Mouse (Mus musculus) kidney, embryonic 15.5 days (tissue): ENCODE measurements around the gene Aif1. TPM values are rescaled to one million over a fixed set of nuclear protein-coding genes. Genes with fewer than 3 reads are reported as not detected.

Source experiments
- ATAC-seq: fragments of 200-750 bp; cut with Nextera tagmentation; replicated peaks from 2 replicates; pipeline ENCODE4 v1.8.0; 2017; ENCODE audit warnings: moderate TSS enrichment; ENCODE audit not compliant: low FRiP score
- H3K27ac ChIP-seq: fragments of 300-500 bp; sonication (generic); 2 replicates; pipeline ENCODE4 v1.5.1; 2015; ENCODE audit warnings: mild to moderate bottlenecking, inconsistent platforms
- H3K27me3 ChIP-seq: fragments of 300-500 bp; sonication (generic); 2 replicates; pipeline ENCODE4 v1.6.1; 2015; ENCODE audit warnings: inconsistent platforms
- H3K36me3 ChIP-seq: fragments of 300-500 bp; sonication (generic); 2 replicates; pipeline ENCODE4 v1.6.1; 2015; ENCODE audit warnings: inconsistent platforms
- H3K4me1 ChIP-seq: fragments of 300-500 bp; sonication (generic); 2 replicates; pipeline ENCODE4 v1.6.1; 2015; ENCODE audit warnings: inconsistent platforms
- H3K4me2 ChIP-seq: fragments of 300-500 bp; sonication (generic); 2 replicates; pipeline ENCODE4 v1.6.1; 2015; ENCODE audit warnings: moderate library complexity, mild to moderate bottlenecking, inconsistent platforms
- H3K4me3 ChIP-seq: fragments of 300-500 bp; sonication (generic); replicated peaks from 2 replicates; pipeline ENCODE4 v1.5.1; 2015; ENCODE audit warnings: mild to moderate bottlenecking, inconsistent platforms
- H3K9ac ChIP-seq: fragments of 300-500 bp; sonication (generic); 2 replicates; pipeline ENCODE4 v1.6.1; 2015; ENCODE audit warnings: mild to moderate bottlenecking, inconsistent platforms
- H3K9me3 ChIP-seq: fragments of 300-500 bp; sonication (generic); replicated peaks from 2 replicates; pipeline ENCODE4 v1.6.1; 2016; ENCODE audit warnings: inconsistent platforms
- WGBS: fragments of 180-500 bp; shearing (Covaris S2); methylation state at CpG from one replicate; pipeline ENCODE4 v1.1.7; 2015; ENCODE audit warnings: mixed read lengths; 5-methylcytosine and 5-hydroxymethylcytosine counted together
- polyA plus RNA-seq: library from polyadenylated mRNA; unstranded; fragments of >200 nt; fragmentation: Nextera tagmentation; extraction: Ambion mirVana; gene quantifications from 2 replicates; pipeline ENCODE4 v1.2.1, GENCODE M21; 2015

Aif1 gene
- polyA plus RNA-seq, 1 experiment from 2014 or later, result 9.2 TPM

GRCm38 (mm10) chr17:35163326-35164081 is 12.4 kb downstream of the Aif1 start:
- Histone ChIP-seq H3K36me3 (peaks cover 42% of the 10 kb centered on the region), H3K9ac (peak overlapping the region; percentile 99), H3K4me1 (peaks cover 32% of the 10 kb centered on the region), H3K4me3 (peak overlapping the region; percentile 84), H3K27me3 (no peaks in the 10 kb centered on the region), H3K27ac (peak overlapping the region; percentile 99), H3K4me2 (peak overlapping the region; percentile 89), H3K9me3 (no peaks in the 10 kb centered on the region)
- WGBS, result 8% methylated on average over 8 of the region's 8 CpGs
- no peak for ATAC-seq

DNA sequence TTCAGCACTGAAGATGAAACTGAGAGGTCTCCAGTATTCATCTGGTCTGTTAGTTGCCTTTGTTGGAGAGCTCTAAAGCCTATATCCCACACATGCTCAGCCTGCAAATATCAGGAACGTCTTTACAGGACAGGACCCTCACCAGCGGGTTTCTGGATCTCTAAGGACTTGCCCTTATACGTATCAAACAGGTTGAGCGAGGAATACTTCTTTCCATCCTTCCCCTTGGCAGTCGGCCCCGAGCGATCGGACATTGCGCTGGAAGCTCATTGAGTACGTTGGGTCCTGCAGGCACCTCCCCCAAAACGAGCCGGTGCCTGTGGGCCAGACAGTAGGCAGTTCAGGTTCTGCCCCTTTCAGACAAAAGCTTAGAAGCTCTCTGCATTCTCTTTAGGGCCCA is 13.1 kb downstream of the Aif1 start:
- Histone ChIP-seq H3K4me1 (peaks cover 32% of the 10 kb centered on the region), H3K9me3 (no peaks in the 10 kb centered on the region), H3K27ac (0 out of 2 replicates have a peak overlapping the region, but pooled peaks have one; percentile 2), H3K36me3 (peaks cover 50% of the 10 kb centered on the region), H3K9ac (peak overlapping the region; percentile 99), H3K27me3 (no peaks in the 10 kb centered on the region), H3K4me3 (peak overlapping the region; percentile 84), H3K4me2 (peak overlapping the region; percentile 89)
- no peak for ATAC-seq
- 28% methylated on average over 12 of the region's 12 CpGs for WGBS

DNA sequence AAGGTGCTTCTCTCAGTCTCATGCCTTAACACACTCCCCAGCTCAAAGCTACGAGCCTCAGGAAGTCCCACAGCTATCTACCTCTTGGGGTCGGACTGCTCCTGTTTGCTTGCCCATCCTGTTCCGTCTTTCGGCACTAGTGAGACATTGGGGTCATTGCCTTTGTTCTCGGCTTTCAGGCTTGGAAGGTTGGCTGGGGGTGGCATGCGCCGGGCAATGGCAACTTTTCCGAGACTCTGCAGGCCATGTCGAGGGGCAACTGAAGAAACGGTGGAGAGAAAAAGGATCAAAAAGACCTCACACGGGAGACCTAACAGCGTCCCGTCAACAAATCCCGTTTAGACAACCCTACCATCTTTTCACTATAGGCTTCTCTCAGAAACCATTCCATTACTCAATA is 13.7 kb downstream of the Aif1 start:
- 58% methylated on average over 14 of the region's 14 CpGs for WGBS
- Histone ChIP-seq H3K9me3 (no peaks in the 10 kb centered on the region), H3K27me3 (no peaks in the 10 kb centered on the region), H3K4me2 (peak overlapping the region; percentile 89), H3K4me1 (peaks cover 32% of the 10 kb centered on the region), H3K36me3 (peaks cover 56% of the 10 kb centered on the region), H3K9ac (peak overlapping the region; percentile 99), H3K27ac (no peak overlapping the region), H3K4me3 (peak overlapping the region; percentile 84)
- no peak for ATAC-seq

DNA sequence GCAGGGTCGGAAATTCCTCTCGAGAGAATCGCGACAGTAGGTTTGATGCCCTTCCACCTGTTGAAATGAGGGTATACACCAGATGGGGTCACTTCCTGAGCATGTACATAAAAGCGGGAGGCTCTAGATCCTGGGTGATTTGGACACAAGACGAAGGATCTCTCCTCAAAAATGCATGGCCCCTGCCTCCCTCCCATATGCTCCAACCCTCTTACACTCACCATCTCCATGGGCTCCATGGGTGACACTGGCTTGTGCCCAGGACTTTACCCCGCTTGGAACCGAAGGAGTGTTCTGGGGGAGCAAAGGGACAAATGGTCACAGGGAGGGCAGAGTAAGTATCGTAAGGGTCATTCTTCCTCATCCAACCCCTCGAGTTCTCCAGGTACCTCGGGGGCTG is 14.4 kb downstream of the Aif1 start:
- Histone ChIP-seq H3K4me3 (peak overlapping the region; percentile 84; the same call in 1 of the 2 replicates), H3K27ac (no peak overlapping the region), H3K36me3 (peaks cover 63% of the 10 kb centered on the region), H3K27me3 (no peaks in the 10 kb centered on the region), H3K4me1 (peaks cover 30% of the 10 kb centered on the region), H3K4me2 (peak overlapping the region; percentile 89; the same call in 1 of the 2 replicates), H3K9me3 (no peaks in the 10 kb centered on the region), H3K9ac (no peak overlapping the region)
- ATAC-seq, result no peak
- WGBS, result 76% methylated on average over 11 of the region's 11 CpGs

DNA sequence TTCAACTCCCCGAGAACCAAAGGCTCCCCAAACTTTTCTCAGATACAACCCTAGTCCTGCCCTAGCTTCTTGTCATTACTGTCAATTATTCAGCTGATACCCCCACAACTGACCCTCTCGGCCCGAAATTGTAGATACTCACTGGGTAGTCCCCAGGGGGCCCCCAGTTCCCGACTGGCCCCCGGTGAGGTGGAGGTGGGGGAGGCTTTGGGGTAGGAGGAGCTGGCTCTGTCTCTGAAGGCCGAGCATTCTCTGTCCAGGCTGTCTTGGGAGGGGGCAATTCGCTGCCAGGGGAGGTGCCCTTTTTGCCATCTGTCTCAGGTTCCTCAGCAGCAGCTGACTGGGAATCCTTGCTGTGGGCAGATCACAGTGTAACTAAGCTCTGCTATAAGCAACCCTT is 16.2 kb downstream of the Aif1 start:
- H3K4me1 ChIP-seq, result peaks cover 21% of the 10 kb centered on the region
- no peak overlapping the region for H3K27ac ChIP-seq
- H3K27me3 ChIP-seq, result no peaks in the 10 kb centered on the region
- 82% methylated on average over 7 of the region's 7 CpGs for WGBS
- H3K9me3 ChIP-seq, result no peaks in the 10 kb centered on the region
- no peak overlapping the region for H3K4me2 ChIP-seq
- no peak overlapping the region for H3K9ac ChIP-seq
- H3K36me3 ChIP-seq, result peaks cover 81% of the 10 kb centered on the region
- H3K4me3 ChIP-seq, result no peak overlapping the region
- ATAC-seq, result no peak

GRCm38 (mm10) chr17:35158850-35159593 is 16.8 kb downstream of the Aif1 start:
- 91% methylated on average over 16 of the region's 16 CpGs for WGBS
- Histone ChIP-seq H3K4me2 (no peak overlapping the region), H3K27ac (no peak overlapping the region), H3K27me3 (no peaks in the 10 kb centered on the region), H3K4me1 (peaks cover 21% of the 10 kb centered on the region), H3K9ac (no peak overlapping the region), H3K4me3 (no peak overlapping the region), H3K36me3 (peaks cover 87% of the 10 kb centered on the region), H3K9me3 (no peaks in the 10 kb centered on the region)
- no peak for ATAC-seq

GRCm38 (mm10) chr17:35157661-35158175 is 18.1 kb downstream of the Aif1 start:
- Histone ChIP-seq H3K27me3 (no peaks in the 10 kb centered on the region), H3K9ac (no peak overlapping the region), H3K36me3 (peaks cover 100% of the 10 kb centered on the region), H3K4me2 (no peak overlapping the region), H3K4me3 (no peak overlapping the region), H3K27ac (no peak overlapping the region), H3K4me1 (peaks cover 14% of the 10 kb centered on the region), H3K9me3 (no peaks in the 10 kb centered on the region)
- ATAC-seq, result 0 out of 2 replicates have a peak, but pooled peaks have one; percentile 24
- WGBS, result 83% methylated on average over 8 of the region's 8 CpGs

DNA sequence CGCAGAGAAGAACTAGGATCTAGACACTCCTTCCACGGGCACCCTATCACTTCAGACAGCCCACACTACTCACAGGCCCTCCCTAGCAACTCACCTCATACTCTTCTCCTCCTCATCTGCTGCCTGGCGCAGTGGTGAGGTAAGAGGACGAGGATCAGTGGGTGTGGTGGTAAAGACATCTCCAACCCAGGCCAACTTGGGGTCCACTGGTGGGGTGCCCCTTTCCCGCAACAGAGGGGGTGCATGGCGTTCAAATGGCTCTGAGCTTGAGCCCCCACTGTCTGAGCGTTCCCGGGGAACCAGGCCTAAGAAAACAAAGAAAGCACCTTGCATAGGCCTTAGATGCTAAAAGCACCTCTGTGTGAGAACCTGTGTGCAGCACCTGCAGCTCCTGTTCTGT is 18.6 kb downstream of the Aif1 start:
- 91% methylated on average over 8 of the region's 8 CpGs for WGBS

GRCm38 (mm10) chr17:35156461-35157200 is 19.2 kb downstream of the Aif1 start:
- H3K36me3 ChIP-seq, result peaks cover 100% of the 10 kb centered on the region
- no peak overlapping the region for H3K27ac ChIP-seq
- no peaks in the 10 kb centered on the region for H3K27me3 ChIP-seq
- H3K9ac ChIP-seq, result no peak overlapping the region
- WGBS, result 90% methylated on average over 33 of the region's 33 CpGs
- H3K4me3 ChIP-seq, result no peak overlapping the region
- H3K4me1 ChIP-seq, result peaks cover 3% of the 10 kb centered on the region
- no peak for ATAC-seq
- H3K9me3 ChIP-seq, result no peaks in the 10 kb centered on the region
- no peak overlapping the region for H3K4me2 ChIP-seq

More for the DNA sequence above, 18.6 kb downstream of the Aif1 start:
- H3K9ac ChIP-seq, result no peak overlapping the region
- no peak overlapping the region for H3K4me3 ChIP-seq
- no peaks in the 10 kb centered on the region for H3K27me3 ChIP-seq
- ATAC-seq, result no peak
- no peaks in the 10 kb centered on the region for H3K9me3 ChIP-seq
- no peak overlapping the region for H3K27ac ChIP-seq
- H3K36me3 ChIP-seq, result peaks cover 100% of the 10 kb centered on the region
- no peak overlapping the region for H3K4me2 ChIP-seq
- H3K4me1 ChIP-seq, result peaks cover 9% of the 10 kb centered on the region

DNA sequence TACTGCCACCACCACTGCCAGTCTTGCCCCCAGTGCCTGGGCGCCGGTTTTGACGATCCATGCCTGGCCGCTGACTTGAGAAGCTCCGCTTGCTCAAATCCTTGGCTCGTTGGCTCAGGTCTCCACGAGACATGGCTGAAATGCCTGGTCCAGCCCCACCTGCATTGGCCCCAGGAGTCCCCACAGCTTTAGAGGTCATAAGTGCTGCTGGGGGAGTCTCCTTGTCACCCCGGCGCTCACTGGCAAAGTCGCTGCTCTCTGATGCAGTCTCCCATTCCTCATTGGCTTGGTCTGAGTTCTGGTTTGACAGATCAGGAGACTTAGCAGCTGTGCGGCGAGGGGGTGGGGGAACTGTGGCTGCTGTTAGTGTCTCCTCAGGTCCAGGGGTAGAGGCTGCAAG is 20.4 kb downstream of the Aif1 start:
- Histone ChIP-seq H3K4me2 (no peak overlapping the region), H3K9me3 (no peaks in the 10 kb centered on the region), H3K36me3 (peaks cover 99% of the 10 kb centered on the region), H3K27me3 (no peaks in the 10 kb centered on the region), H3K4me1 (no peaks in the 10 kb centered on the region), H3K27ac (no peak overlapping the region), H3K9ac (no peak overlapping the region), H3K4me3 (no peak overlapping the region)
- no peak for ATAC-seq
- 88% methylated on average over 12 of the region's 12 CpGs for WGBS

DNA sequence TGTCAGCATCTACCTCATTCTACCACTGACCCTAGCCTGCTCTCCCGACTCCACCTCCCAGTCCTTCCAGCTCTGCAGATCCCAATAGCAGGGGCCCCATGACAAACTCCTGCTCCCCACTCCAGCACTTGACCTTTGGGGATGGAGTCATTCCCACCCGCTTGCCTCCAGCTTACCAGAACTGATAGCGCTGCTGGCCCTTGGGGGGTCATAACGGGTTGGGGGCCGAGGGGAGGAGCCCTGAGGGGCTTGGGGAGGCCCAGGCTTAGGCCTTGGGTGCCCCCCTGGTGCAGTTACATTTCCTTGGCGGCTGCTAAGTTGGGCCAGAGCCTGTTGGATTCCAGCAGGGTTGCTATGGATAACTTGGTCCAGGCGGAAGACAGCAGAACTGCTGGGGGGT is 21.3 kb downstream of the Aif1 start:
- Histone ChIP-seq H3K4me1 (no peaks in the 10 kb centered on the region), H3K27me3 (no peaks in the 10 kb centered on the region), H3K36me3 (peaks cover 99% of the 10 kb centered on the region), H3K9ac (no peak overlapping the region), H3K4me3 (no peak overlapping the region), H3K9me3 (no peaks in the 10 kb centered on the region), H3K27ac (no peak overlapping the region), H3K4me2 (no peak overlapping the region)
- ATAC-seq, result no peak
- 81% methylated on average over 7 of the region's 7 CpGs for WGBS

- ATAC-seq, result no peak
- WGBS, result 79% methylated on average over 4 of the region's 4 CpGs
- H3K9me3 ChIP-seq, result no peaks in the 10 kb centered on the region
These were observed 21.9 kb downstream of the Aif1 start for GRCm38 (mm10) chr17:35153931-35154330.

More at GRCm38 (mm10) chr17:35153931-35154330, 21.9 kb downstream of the Aif1 start:
- Histone ChIP-seq H3K36me3 (peaks cover 99% of the 10 kb centered on the region), H3K27ac (no peak overlapping the region), H3K4me1 (no peaks in the 10 kb centered on the region), H3K9ac (no peak overlapping the region), H3K4me3 (no peak overlapping the region), H3K4me2 (no peak overlapping the region), H3K27me3 (no peaks in the 10 kb centered on the region)
